Mouse (Mus musculus): ENCODE measurements at regions not wholly inside any gene's neighbourhood (a gene's known extent, or its start where the extent isn't known, plus 50 kb on each side); places are given as distances from the start of the nearest gene placed in this dataset.
A peak's percentile ranks its signal among the peaks of the same experiment; 100 is the strongest.

GRCm38 (mm10) chr1:166735545-166735944 lies 53.9 kb upstream of the Fmo9 start:
- H3K27ac ChIP-seq (replicated peaks): no peak overlapping the region
- no peaks in the 10 kb centered on the region for H3K4me1 ChIP-seq
- no peak for DNase-seq (ENCODE audit: low spot score)
- no peak overlapping the region for H3K4me3 ChIP-seq
- 72% methylated on average over 5 of the region's 5 CpGs for WGBS
- no peaks in the 10 kb centered on the region for H3K27me3 ChIP-seq (ENCODE audit: low read depth, poor library complexity, severe bottlenecking)
- H3K36me3 ChIP-seq: no peaks in the 10 kb centered on the region
- no peaks in the 10 kb centered on the region for H3K9me3 ChIP-seq (replicated peaks)

- H3K27me3 ChIP-seq (ENCODE audit: low read depth, poor library complexity, severe bottlenecking): no peaks in the 10 kb centered on the region
- no peaks in the 10 kb centered on the region for H3K36me3 ChIP-seq
- whole genome bisulfite sequencing: 8% methylated on average over 2 of the region's 2 CpGs
- DNase-seq (ENCODE audit: low spot score): peak; percentile 38
- H3K9me3 ChIP-seq (replicated peaks): no peaks in the 10 kb centered on the region
- H3K4me3 ChIP-seq: no peak overlapping the region
- H3K27ac ChIP-seq (replicated peaks): no peak overlapping the region
- no peaks in the 10 kb centered on the region for H3K4me1 ChIP-seq
Observed at GRCm38 (mm10) chr1:166738029-166738428, 56.4 kb upstream of the Fmo9 start.

- DNase-seq (ENCODE audit: low spot score): no peak
- WGBS: 85% methylated on average over 4 of the region's 4 CpGs
- Histone ChIP-seq H3K4me3 (no peak overlapping the region), H3K27ac (replicated peaks) (no peak overlapping the region), H3K4me1 (no peaks in the 10 kb centered on the region), H3K9me3 (replicated peaks) (no peaks in the 10 kb centered on the region), H3K27me3 (ENCODE audit: low read depth, poor library complexity, severe bottlenecking) (no peaks in the 10 kb centered on the region), H3K36me3 (no peaks in the 10 kb centered on the region)
Observed at GRCm38 (mm10) chr1:166750236-166750635, 68.6 kb upstream of the Fmo9 start.

GRCm38 (mm10) chr1:166750777-166751176 lies 69.1 kb upstream of the Fmo9 start:
- no peaks in the 10 kb centered on the region for H3K4me1 ChIP-seq
- H3K36me3 ChIP-seq: no peaks in the 10 kb centered on the region
- no peak overlapping the region for H3K4me3 ChIP-seq
- no peak for DNase-seq (ENCODE audit: low spot score)
- WGBS: 85% methylated on average over 4 of the region's 4 CpGs
- no peaks in the 10 kb centered on the region for H3K27me3 ChIP-seq (ENCODE audit: low read depth, poor library complexity, severe bottlenecking)
- H3K9me3 ChIP-seq (replicated peaks): no peaks in the 10 kb centered on the region
- H3K27ac ChIP-seq (replicated peaks): no peak overlapping the region

- no peaks in the 10 kb centered on the region for H3K36me3 ChIP-seq
- DNase-seq (ENCODE audit: low spot score): no peak
- 89% methylated on average over 3 of the region's 3 CpGs for WGBS
- H3K4me1 ChIP-seq: no peaks in the 10 kb centered on the region
- no peaks in the 10 kb centered on the region for H3K9me3 ChIP-seq (replicated peaks)
- no peak overlapping the region for H3K27ac ChIP-seq (replicated peaks)
- H3K4me3 ChIP-seq: no peak overlapping the region
- H3K27me3 ChIP-seq (ENCODE audit: low read depth, poor library complexity, severe bottlenecking): no peaks in the 10 kb centered on the region
Observed at GRCm38 (mm10) chr1:166751436-166751835, 69.8 kb upstream of the Fmo9 start.

- H3K9me3 ChIP-seq (replicated peaks): no peaks in the 10 kb centered on the region
- WGBS: 92% methylated on average over 6 of the region's 6 CpGs
- H3K4me1 ChIP-seq: no peaks in the 10 kb centered on the region
- no peak overlapping the region for H3K27ac ChIP-seq (replicated peaks)
- no peak for DNase-seq (ENCODE audit: low spot score)
- no peak overlapping the region for H3K4me3 ChIP-seq
- H3K36me3 ChIP-seq: no peaks in the 10 kb centered on the region
- H3K27me3 ChIP-seq (ENCODE audit: low read depth, poor library complexity, severe bottlenecking): no peaks in the 10 kb centered on the region
Observed at GRCm38 (mm10) chr1:166752990-166753709, 71.5 kb upstream of the Fmo9 start.

- Histone ChIP-seq H3K27me3 (ENCODE audit: low read depth, poor library complexity, severe bottlenecking) (no peaks in the 10 kb centered on the region), H3K27ac (replicated peaks) (no peak overlapping the region), H3K4me1 (no peaks in the 10 kb centered on the region), H3K9me3 (replicated peaks) (0 out of 2 replicates have a peak, but pooled peaks cover 3% of the 10 kb centered on the region), H3K36me3 (no peaks in the 10 kb centered on the region), H3K4me3 (no peak overlapping the region)
- no peak for DNase-seq (ENCODE audit: low spot score)
- 85% methylated on average over 2 of the region's 2 CpGs for WGBS
Observed at GRCm38 (mm10) chr1:166758987-166759386, 77.3 kb upstream of the Fmo9 start.

- Histone ChIP-seq H3K4me1 (no peaks in the 10 kb centered on the region), H3K4me3 (no peak overlapping the region), H3K9me3 (replicated peaks) (no peaks in the 10 kb centered on the region; the same call in 1 of the 2 replicates), H3K27me3 (ENCODE audit: low read depth, poor library complexity, severe bottlenecking) (no peaks in the 10 kb centered on the region), H3K36me3 (no peaks in the 10 kb centered on the region), H3K27ac (replicated peaks) (no peak overlapping the region)
- WGBS: 91% methylated on average over 1 of the region's 1 CpGs
- DNase-seq (ENCODE audit: low spot score): no peak
Observed at GRCm38 (mm10) chr1:166773114-166773513, 91.5 kb upstream of the Fmo9 start.

- Histone ChIP-seq H3K27me3 (ENCODE audit: low read depth, poor library complexity, severe bottlenecking) (no peaks in the 10 kb centered on the region), H3K27ac (replicated peaks) (no peak overlapping the region), H3K4me3 (no peak overlapping the region), H3K9me3 (replicated peaks) (no peaks in the 10 kb centered on the region), H3K4me1 (no peaks in the 10 kb centered on the region), H3K36me3 (no peaks in the 10 kb centered on the region)
- DNase-seq (ENCODE audit: low spot score): no peak
- 67% methylated on average over 1 of the region's 1 CpGs for WGBS
Observed at GRCm38 (mm10) chr1:166782106-166782505, 100.5 kb upstream of the Fmo9 start.

- H3K4me1 ChIP-seq: peaks cover 10% of the 10 kb centered on the region
- no peaks in the 10 kb centered on the region for H3K9me3 ChIP-seq (replicated peaks)
- no peaks in the 10 kb centered on the region for H3K27me3 ChIP-seq (ENCODE audit: low read depth, poor library complexity, severe bottlenecking)
- no peak overlapping the region for H3K27ac ChIP-seq (replicated peaks)
- no peak overlapping the region for H3K4me3 ChIP-seq
- no peaks in the 10 kb centered on the region for H3K36me3 ChIP-seq
- WGBS: 87% methylated on average over 1 of the region's 1 CpGs
- no peak for DNase-seq (ENCODE audit: low spot score)
Observed at GRCm38 (mm10) chr1:166787945-166788344, 106.3 kb upstream of the Fmo9 start.

- no peak for DNase-seq (ENCODE audit: low spot score)
- Histone ChIP-seq H3K9me3 (replicated peaks) (no peaks in the 10 kb centered on the region), H3K4me1 (peaks cover 10% of the 10 kb centered on the region), H3K4me3 (no peak overlapping the region), H3K27me3 (ENCODE audit: low read depth, poor library complexity, severe bottlenecking) (no peaks in the 10 kb centered on the region), H3K27ac (replicated peaks) (peak overlapping the region; percentile 46; the same call in 1 of the 2 replicates), H3K36me3 (no peaks in the 10 kb centered on the region)
- 53% methylated on average over 1 of the region's 1 CpGs for WGBS
Observed at GRCm38 (mm10) chr1:166788824-166789399, 107.3 kb upstream of the Fmo9 start.

GRCm38 (mm10) chr1:166793052-166793716 lies 111.5 kb upstream of the Fmo9 start:
- 81% methylated on average over 6 of the region's 6 CpGs for WGBS
- peaks cover 18% of the 10 kb centered on the region for H3K4me1 ChIP-seq
- no peak overlapping the region for H3K27ac ChIP-seq (replicated peaks)
- no peak overlapping the region for H3K4me3 ChIP-seq
- no peaks in the 10 kb centered on the region for H3K36me3 ChIP-seq
- H3K9me3 ChIP-seq (replicated peaks): no peaks in the 10 kb centered on the region
- no peak for DNase-seq (ENCODE audit: low spot score)
- no peaks in the 10 kb centered on the region for H3K27me3 ChIP-seq (ENCODE audit: low read depth, poor library complexity, severe bottlenecking)

- DNase-seq (ENCODE audit: low spot score): no peak
- peaks cover 17% of the 10 kb centered on the region for H3K4me1 ChIP-seq
- H3K27me3 ChIP-seq (ENCODE audit: low read depth, poor library complexity, severe bottlenecking): no peaks in the 10 kb centered on the region
- H3K36me3 ChIP-seq: no peaks in the 10 kb centered on the region
- no peak overlapping the region for H3K27ac ChIP-seq (replicated peaks)
- H3K9me3 ChIP-seq (replicated peaks): no peaks in the 10 kb centered on the region
- 83% methylated on average over 1 of the region's 1 CpGs for WGBS
- H3K4me3 ChIP-seq: no peak overlapping the region
Observed at GRCm38 (mm10) chr1:166793717-166794081, 112.1 kb upstream of the Fmo9 start.

All from midbrain, embryonic 10.5 days (tissue).